Mouse (Mus musculus): ENCODE data around the gene Iqcf4. TPM values are rescaled to one million over a fixed set of nuclear protein-coding genes. Genes with fewer than 3 reads are reported as not detected.
"Not testable (repeated sequence)": the region's sequence is repeated elsewhere in the genome, so short reads cannot be mapped to it uniquely, and the experiment has no call there.

The Iqcf4 gene
- polyA plus RNA-seq, 1 experiment from 2014 or later: not detected

- Histone ChIP-seq H3K36me3 (replicated peaks; ENCODE audit: insufficient read depth, low read length) (no peaks in the 10 kb centered on the region), H3K9ac (replicated peaks) (no peak overlapping the region), H3K27me3 (ENCODE audit: insufficient read depth, low read length) (no peaks in the 10 kb centered on the region), H3K9me3 (ENCODE audit: low read length) (no peaks in the 10 kb centered on the region), H3K4me1 (ENCODE audit: insufficient read depth) (no peaks in the 10 kb centered on the region), H3K27ac (ENCODE audit: low read depth) (no peak overlapping the region), H3K4me3 (ENCODE audit: low read depth, low read length) (no peak overlapping the region), H3K4me2 (ENCODE audit: low read depth, low read length) (no peak overlapping the region)
- WGBS (ENCODE audit: insufficient replicate concordance): 50% methylated on average over 7 of the region's 7 CpGs
- ATAC-seq (no peak), DNase-seq (no peak)
- TF ChIP-seq EP300 (IDR thresholded peaks at IDR 0.05; ENCODE audit: low read depth): no peak
- no peak for TF ChIP-seq CTCF (IDR thresholded peaks at IDR 0.05; ENCODE audit: low read depth)
Observed at GRCm38 (mm10) chr9:106598466-106598865, 27.7 kb upstream of the Iqcf4 start.

GRCm38 (mm10) chr9:106595836-106596235 is 25.0 kb upstream of the Iqcf4 start:
- no peaks in the 10 kb centered on the region for H3K36me3 ChIP-seq (replicated peaks; ENCODE audit: insufficient read depth, low read length)
- no peaks in the 10 kb centered on the region for H3K4me1 ChIP-seq (ENCODE audit: insufficient read depth)
- H3K9me3 ChIP-seq (ENCODE audit: low read length): no peaks in the 10 kb centered on the region
- ATAC-seq: no peak
- DNase-seq: no peak
- no peaks in the 10 kb centered on the region for H3K27me3 ChIP-seq (ENCODE audit: insufficient read depth, low read length)
- H3K27ac ChIP-seq (ENCODE audit: low read depth): no peak overlapping the region
- TF ChIP-seq CTCF (IDR thresholded peaks at IDR 0.05; ENCODE audit: low read depth) (no peak), EP300 (IDR thresholded peaks at IDR 0.05; ENCODE audit: low read depth) (no peak)
- no peak overlapping the region for H3K4me2 ChIP-seq (ENCODE audit: low read depth, low read length)
- 68% methylated on average over 7 of the region's 7 CpGs for WGBS (ENCODE audit: insufficient replicate concordance)
- H3K4me3 ChIP-seq (ENCODE audit: low read depth, low read length): no peak overlapping the region
- H3K9ac ChIP-seq (replicated peaks): no peak overlapping the region

GRCm38 (mm10) chr9:106595402-106595801 is 24.6 kb upstream of the Iqcf4 start:
- H3K4me3 ChIP-seq (ENCODE audit: low read depth, low read length); H3K27me3 ChIP-seq (ENCODE audit: insufficient read depth, low read length); H3K4me1 ChIP-seq (ENCODE audit: insufficient read depth); H3K9ac ChIP-seq (replicated peaks); H3K27ac ChIP-seq (ENCODE audit: low read depth); H3K36me3 ChIP-seq (replicated peaks; ENCODE audit: insufficient read depth, low read length); ATAC-seq; DNase-seq; H3K4me2 ChIP-seq (ENCODE audit: low read depth, low read length); H3K9me3 ChIP-seq (ENCODE audit: low read length): not testable (repeated sequence)
- 40% methylated on average over 3 of the region's 4 CpGs for WGBS (ENCODE audit: insufficient replicate concordance)

GRCm38 (mm10) chr9:106592158-106592557 is 21.4 kb upstream of the Iqcf4 start:
- H3K27ac ChIP-seq (ENCODE audit: low read depth): no peak overlapping the region
- WGBS (ENCODE audit: insufficient replicate concordance): 80% methylated on average over 5 of the region's 5 CpGs
- no peak for ATAC-seq

GRCm38 (mm10) chr9:106582552-106582951 is 11.8 kb upstream of the Iqcf4 start:
- 66% methylated on average over 1 of the region's 1 CpGs for WGBS (ENCODE audit: insufficient replicate concordance)
- Histone ChIP-seq H3K27ac (ENCODE audit: low read depth) (no peak overlapping the region), H3K36me3 (replicated peaks; ENCODE audit: insufficient read depth, low read length) (no peaks in the 10 kb centered on the region)

More at GRCm38 (mm10) chr9:106592158-106592557, 21.4 kb upstream of the Iqcf4 start:
- H3K9me3 ChIP-seq (ENCODE audit: low read length): no peaks in the 10 kb centered on the region
- H3K4me3 ChIP-seq (ENCODE audit: low read depth, low read length): no peak overlapping the region
- H3K36me3 ChIP-seq (replicated peaks; ENCODE audit: insufficient read depth, low read length): no peaks in the 10 kb centered on the region
- H3K4me1 ChIP-seq (ENCODE audit: insufficient read depth): no peaks in the 10 kb centered on the region
- no peak overlapping the region for H3K4me2 ChIP-seq (ENCODE audit: low read depth, low read length)
- H3K9ac ChIP-seq (replicated peaks): no peak overlapping the region
- TF ChIP-seq CTCF (IDR thresholded peaks at IDR 0.05; ENCODE audit: low read depth) (no peak), EP300 (IDR thresholded peaks at IDR 0.05; ENCODE audit: low read depth) (no peak)
- H3K27me3 ChIP-seq (ENCODE audit: insufficient read depth, low read length): no peaks in the 10 kb centered on the region
- DNase-seq: no peak

GRCm38 (mm10) chr9:106580016-106580415 is 9.2 kb upstream of the Iqcf4 start:
- Histone ChIP-seq H3K4me2 (ENCODE audit: low read depth, low read length) (no peak overlapping the region), H3K9me3 (ENCODE audit: low read length) (peaks cover 5% of the 10 kb centered on the region), H3K27me3 (ENCODE audit: insufficient read depth, low read length) (no peaks in the 10 kb centered on the region), H3K9ac (replicated peaks) (no peak overlapping the region), H3K4me1 (ENCODE audit: insufficient read depth) (no peaks in the 10 kb centered on the region), H3K27ac (ENCODE audit: low read depth) (no peak overlapping the region), H3K36me3 (replicated peaks; ENCODE audit: insufficient read depth, low read length) (no peaks in the 10 kb centered on the region), H3K4me3 (ENCODE audit: low read depth, low read length) (no peak overlapping the region)
- no peak for ATAC-seq
- DNase-seq: no peak
- TF ChIP-seq EP300 (IDR thresholded peaks at IDR 0.05; ENCODE audit: low read depth) (no peak), CTCF (IDR thresholded peaks at IDR 0.05; ENCODE audit: low read depth) (no peak)
- 69% methylated on average over 7 of the region's 7 CpGs for WGBS (ENCODE audit: insufficient replicate concordance)

More at GRCm38 (mm10) chr9:106582552-106582951, 11.8 kb upstream of the Iqcf4 start:
- H3K4me3 ChIP-seq (ENCODE audit: low read depth, low read length): no peak overlapping the region
- DNase-seq (no peak), ATAC-seq (no peak)
- no peaks in the 10 kb centered on the region for H3K27me3 ChIP-seq (ENCODE audit: insufficient read depth, low read length)
- no peak overlapping the region for H3K4me2 ChIP-seq (ENCODE audit: low read depth, low read length)
- TF ChIP-seq EP300 (IDR thresholded peaks at IDR 0.05; ENCODE audit: low read depth) (no peak), CTCF (IDR thresholded peaks at IDR 0.05; ENCODE audit: low read depth) (no peak)
- no peak overlapping the region for H3K9ac ChIP-seq (replicated peaks)
- no peaks in the 10 kb centered on the region for H3K4me1 ChIP-seq (ENCODE audit: insufficient read depth)
- H3K9me3 ChIP-seq (ENCODE audit: low read length): peaks cover 5% of the 10 kb centered on the region

- ATAC-seq (no peak), DNase-seq (no peak)
- Histone ChIP-seq H3K4me1 (ENCODE audit: insufficient read depth) (no peaks in the 10 kb centered on the region), H3K4me3 (ENCODE audit: low read depth, low read length) (no peak overlapping the region), H3K27ac (ENCODE audit: low read depth) (no peak overlapping the region), H3K27me3 (ENCODE audit: insufficient read depth, low read length) (no peaks in the 10 kb centered on the region), H3K4me2 (ENCODE audit: low read depth, low read length) (no peak overlapping the region), H3K9ac (replicated peaks) (no peak overlapping the region), H3K36me3 (replicated peaks; ENCODE audit: insufficient read depth, low read length) (no peaks in the 10 kb centered on the region), H3K9me3 (ENCODE audit: low read length) (peaks cover 5% of the 10 kb centered on the region)
- WGBS (ENCODE audit: insufficient replicate concordance): 67% methylated on average over 2 of the region's 2 CpGs
- TF ChIP-seq CTCF (IDR thresholded peaks at IDR 0.05; ENCODE audit: low read depth) (no peak), EP300 (IDR thresholded peaks at IDR 0.05; ENCODE audit: low read depth) (no peak)
Observed at GRCm38 (mm10) chr9:106576112-106576511, 5.3 kb upstream of the Iqcf4 start.

All from liver, postnatal 0 days (tissue).